In genomic region chr4:5059290-5059955, GRCm38 (mm10) we compare ENCODE assay signal across 27 mouse cellular contexts.
A peak's percentile ranks its signal among the peaks of the same experiment; 100 is the strongest.
DNase-seq lines count a peak whose midpoint lies in the region; ATAC-seq lines count a peak whose summit lies in the region.
"Had no signal": no experiment of that assay in that cellular context is flagged by ENCODE, and none has a peak within 500 bp of the region (broad histone marks: within the 10 kb centered on the region; RNA-seq: fewer than 3 reads in every experiment).

No protein-coding gene starts in this region.

- H3K9ac ChIP-seq in midbrain, embryonic 11.5 days (ENCODE audit: low read length) = no peak overlapping the region
- H3K9ac ChIP-seq in forebrain, embryonic 15.5 days (replicated peaks) = no peak overlapping the region
- no peak overlapping the region for H3K9ac ChIP-seq in hindbrain, embryonic 16.5 days (ENCODE audit: low read depth, low read length)
- H3K9ac ChIP-seq: heart, embryonic 13.5 days; kidney, embryonic 15.5 days; liver, postnatal 0 days; midbrain, embryonic 12.5 days; neural tube, embryonic 13.5 days; stomach, embryonic 15.5 days had no signal

- no peaks in the 10 kb centered on the region for H3K27me3 ChIP-seq in midbrain, embryonic 10.5 days (ENCODE audit: low read depth, poor library complexity, severe bottlenecking)
- no peaks in the 10 kb centered on the region for H3K27me3 ChIP-seq in midbrain, embryonic 11.5 days (ENCODE audit: control insufficient read depth, insufficient read depth, low read length)
- no peaks in the 10 kb centered on the region for H3K27me3 ChIP-seq in forebrain, embryonic 15.5 days
- no peaks in the 10 kb centered on the region for H3K27me3 ChIP-seq in hindbrain, embryonic 16.5 days (replicated peaks; ENCODE audit: control insufficient read depth, insufficient read depth, low read length)
- H3K27me3 ChIP-seq: heart, embryonic 13.5 days; kidney, embryonic 15.5 days; midbrain, embryonic 12.5 days; neural tube, embryonic 13.5 days; stomach, embryonic 15.5 days had no signal

- WGBS in midbrain, embryonic 10.5 days = 41% methylated on average over 2 of the region's 2 CpGs
- 44% methylated on average over 2 of the region's 2 CpGs for WGBS in midbrain, embryonic 11.5 days
- 20% methylated on average over 2 of the region's 2 CpGs for WGBS in forebrain, embryonic 15.5 days
- 13% methylated on average over 2 of the region's 2 CpGs for WGBS in hindbrain, embryonic 16.5 days

- H3K36me3 ChIP-seq in midbrain, embryonic 10.5 days = no peaks in the 10 kb centered on the region
- H3K36me3 ChIP-seq in midbrain, embryonic 11.5 days (ENCODE audit: control insufficient read depth, insufficient read depth, low read length) = no peaks in the 10 kb centered on the region
- H3K36me3 ChIP-seq in forebrain, embryonic 15.5 days = no peaks in the 10 kb centered on the region
- H3K36me3 ChIP-seq in hindbrain, embryonic 16.5 days (ENCODE audit: control insufficient read depth, insufficient read depth, low read length) = no peaks in the 10 kb centered on the region
- H3K36me3 ChIP-seq: heart, embryonic 13.5 days; kidney, embryonic 15.5 days; midbrain, embryonic 12.5 days; neural tube, embryonic 13.5 days; stomach, embryonic 15.5 days had no signal

- no peak for DNase-seq in midbrain, embryonic 10.5 days (ENCODE audit: low spot score)
- DNase-seq in midbrain, embryonic 11.5 days (ENCODE audit: low spot score, missing footprints) = no peak
- DNase-seq in ZHBTc4 (ENCODE audit: low read depth, low spot score) = peak; percentile 2
- no peak for DNase-seq in ovary, postnatal 36 days (ENCODE audit: low spot score)
- no peak for DNase-seq in spleen, adult 12 weeks (ENCODE audit: low spot score)
- DNase-seq: cerebellum, adult 2 months; cerebellum, postnatal 25 days; gastrocnemius, postnatal 14 days; heart, adult 18-20 months; heart, postnatal 14 days; kidney, postnatal 36 days; layer of hippocampus, postnatal 36 days; liver, postnatal 0 days; right cerebral cortex, postnatal 4 days had no signal

- 0 out of 2 replicates have a peak overlapping the region, but pooled peaks have one; percentile 17 for H3K27ac ChIP-seq in midbrain, embryonic 10.5 days (replicated peaks)
- H3K27ac ChIP-seq in midbrain, embryonic 11.5 days (ENCODE audit: low read depth, low read length) = no peak overlapping the region
- H3K27ac ChIP-seq in forebrain, embryonic 15.5 days (replicated peaks) = no peak overlapping the region
- H3K27ac ChIP-seq in hindbrain, embryonic 16.5 days (ENCODE audit: low read depth, low read length) = no peak overlapping the region
- H3K27ac ChIP-seq: heart, embryonic 13.5 days; kidney, embryonic 15.5 days; macrophage; midbrain, embryonic 12.5 days; neural tube, embryonic 13.5 days; stomach, embryonic 15.5 days had no signal

- no peaks in the 10 kb centered on the region for H3K9me3 ChIP-seq in midbrain, embryonic 10.5 days (replicated peaks)
- H3K9me3 ChIP-seq in midbrain, embryonic 11.5 days (ENCODE audit: control insufficient read depth, low read length) = no peaks in the 10 kb centered on the region
- no peaks in the 10 kb centered on the region for H3K9me3 ChIP-seq in forebrain, embryonic 15.5 days
- no peaks in the 10 kb centered on the region for H3K9me3 ChIP-seq in hindbrain, embryonic 16.5 days (ENCODE audit: control insufficient read depth, low read length)
- H3K9me3 ChIP-seq: heart, embryonic 13.5 days; kidney, embryonic 15.5 days; midbrain, embryonic 12.5 days; neural tube, embryonic 13.5 days; stomach, embryonic 15.5 days had no signal

- no peak for ATAC-seq in midbrain, embryonic 11.5 days (ENCODE audit: low FRiP score)
- ATAC-seq in forebrain, embryonic 15.5 days (replicated peaks) = peak; percentile 68; the same call in 1 of the 2 replicates
- peak; percentile 73; the same call in 1 of the 2 replicates for ATAC-seq in hindbrain, embryonic 16.5 days
- ATAC-seq in megakaryocyte, adult 5-6 weeks (ENCODE audit: poor library complexity, severe bottlenecking) = no peak
- ATAC-seq: intestine, postnatal 0 days; liver, postnatal 0 days; lung, postnatal 0 days had no signal

- peaks cover 3% of the 10 kb centered on the region; the same call in 1 of the 2 replicates for H3K4me1 ChIP-seq in midbrain, embryonic 10.5 days
- H3K4me1 ChIP-seq in midbrain, embryonic 11.5 days (ENCODE audit: control insufficient read depth, insufficient read depth, low read length) = no peaks in the 10 kb centered on the region
- H3K4me1 ChIP-seq in forebrain, embryonic 15.5 days = no peaks in the 10 kb centered on the region
- H3K4me1 ChIP-seq in hindbrain, embryonic 16.5 days (ENCODE audit: control insufficient read depth, insufficient read depth, low read depth, low read length) = no peaks in the 10 kb centered on the region
- H3K4me1 ChIP-seq: heart, embryonic 13.5 days; kidney, embryonic 15.5 days; midbrain, embryonic 12.5 days; neural tube, embryonic 13.5 days; stomach, embryonic 15.5 days had no signal

- H3K4me2 ChIP-seq in midbrain, embryonic 11.5 days = no peak overlapping the region
- H3K4me2 ChIP-seq in forebrain, embryonic 15.5 days (replicated peaks) = no peak overlapping the region
- H3K4me2 ChIP-seq in hindbrain, embryonic 16.5 days (ENCODE audit: low read length) = no peak overlapping the region
- H3K4me2 ChIP-seq: heart, embryonic 13.5 days; kidney, embryonic 15.5 days; liver, embryonic 11.5 days; midbrain, embryonic 12.5 days; neural tube, embryonic 13.5 days; stomach, embryonic 15.5 days had no signal

- H3K4me3 ChIP-seq in midbrain, embryonic 10.5 days = no peak overlapping the region
- no peak overlapping the region for H3K4me3 ChIP-seq in midbrain, embryonic 11.5 days (ENCODE audit: low read depth, low read length)
- H3K4me3 ChIP-seq in forebrain, embryonic 15.5 days = no peak overlapping the region
- H3K4me3 ChIP-seq in hindbrain, embryonic 16.5 days (ENCODE audit: low read length) = no peak overlapping the region
- H3K4me3 ChIP-seq: heart, embryonic 13.5 days; kidney, embryonic 15.5 days; midbrain, embryonic 12.5 days; myocyte; neural tube, embryonic 13.5 days; stomach, embryonic 15.5 days had no signal

Comparison
In these comparisons a context has a peak if more than half of its experiments do, and no peak if none do; other contexts are left out.
1. ATAC-seq: peak in forebrain, embryonic 15.5 days (single experiment) and hindbrain, embryonic 16.5 days (single experiment); none in midbrain, embryonic 11.5 days (single experiment) and megakaryocyte, adult 5-6 weeks (single experiment).